Mouse (Mus musculus) CH12.LX (cell line): ENCODE measurements around the gene Timm13.

Experiments used
- CHD2 ChIP-seq: IDR thresholded peaks from 2 replicates; pipeline ENCODE4 v1.6.1; 2011; ENCODE audit warnings: low read length, improper control_type of control experiment
- CTCF ChIP-seq, 2 experiments: IDR thresholded peaks in 1 of 2; conservative IDR thresholded peaks in 1 of 2; 2 replicates each; pipeline ENCODE4 v1.5.1; 2011 to 2012; ENCODE audit warnings: low read depth in 2 of 2, low read length in 2 of 2, improper control_type of control experiment in 1 of 2, inconsistent platforms in 1 of 2, mild to moderate bottlenecking in 1 of 2, moderate library complexity in 1 of 2
- EP300 ChIP-seq: IDR thresholded peaks from 2 replicates; pipeline ENCODE4 v1.6.1; 2011; ENCODE audit warnings: low read length, improper control_type of control experiment
- KAT2A ChIP-seq: IDR thresholded peaks from 2 replicates; pipeline ENCODE4 v1.6.1; 2012; ENCODE audit warnings: low read length, improper control_type of control experiment, inconsistent platforms; ENCODE audit not compliant: insufficient replicate concordance
- MAX ChIP-seq: IDR thresholded peaks from 2 replicates; pipeline ENCODE4 v1.6.1; 2011; ENCODE audit warnings: low read length, improper control_type of control experiment
- POLR2A ChIP-seq: IDR thresholded peaks from 2 replicates; pipeline ENCODE4 v1.6.1; 2011; ENCODE audit warnings: low read depth, mild to moderate bottlenecking, improper control_type of control experiment, low read length
- ZMIZ1 ChIP-seq: IDR thresholded peaks from 2 replicates; pipeline ENCODE4 v1.6.1; 2012; ENCODE audit warnings: low read depth, mild to moderate bottlenecking, inconsistent platforms, low read length, improper control_type of control experiment

DNA sequence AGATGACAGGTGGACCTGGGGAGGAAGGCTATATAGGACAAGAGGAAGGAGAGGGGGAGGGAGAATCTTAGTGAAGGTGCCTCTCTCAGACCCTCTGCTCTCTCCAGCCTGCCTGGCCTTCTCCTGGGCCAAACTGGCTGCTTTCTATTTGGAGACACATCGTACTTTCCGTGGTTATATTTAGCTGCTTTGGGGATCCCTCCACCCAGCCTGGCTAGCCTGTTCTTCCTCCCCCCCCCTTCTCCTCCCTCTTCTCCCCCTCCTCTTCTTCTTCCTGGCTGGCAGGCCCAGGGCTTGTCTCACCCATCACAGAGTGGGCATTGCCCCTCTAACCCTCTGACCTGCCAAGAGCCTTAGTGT, 40.2 kb upstream of the Timm13 start:
- TF ChIP-seq CTCF (conservative IDR thresholded peaks at IDR 0.05 in 1 of 2, IDR thresholded peaks at IDR 0.05 in 1 of 2; ENCODE audit: low read depth in 2 of 2, low read length in 2 of 2), result no peak
- TF ChIP-seq ZMIZ1, result no peak
- TF ChIP-seq POLR2A, result no peak
- no peak for TF ChIP-seq MAX
- no peak for TF ChIP-seq CHD2
- no peak for TF ChIP-seq KAT2A
- no peak for TF ChIP-seq EP300
